Mouse (Mus musculus) frontal cortex, postnatal 36 days (tissue): ENCODE measurements at regions not wholly inside any gene's neighbourhood (a gene's known extent, or its start where the extent isn't known, plus 50 kb on each side); places are given as distances from the start of the nearest gene placed in this dataset.

Experiments
- DNase-seq, 2 experiments: peaks; one replicate each; pipeline ENCODE4 v3.0.0; 2022; ENCODE audit warnings: low spot score in 2 of 2

GRCm38 (mm10) chr4:33594997-33595657 is 285.0 kb downstream of the Rngtt start:
- DNase-seq, result no peak

- DNase-seq, result no peak
Observed at GRCm38 (mm10) chr4:33595763-33596162, 285.7 kb downstream of the Rngtt start.

- DNase-seq, result no peak
Observed at GRCm38 (mm10) chr4:33599966-33600365, 289.9 kb downstream of the Rngtt start.

GRCm38 (mm10) chr4:33600805-33601204 is 290.7 kb downstream of the Rngtt start:
- no peak for DNase-seq

GRCm38 (mm10) chr4:33604636-33605035 is 294.5 kb downstream of the Rngtt start:
- DNase-seq, result no peak

GRCm38 (mm10) chr4:33639821-33640575 is 284.4 kb upstream of the Cnr1 start:
- DNase-seq, result no peak

GRCm38 (mm10) chr4:33640576-33641255 is 283.7 kb upstream of the Cnr1 start:
- no peak for DNase-seq

- no peak for DNase-seq
Observed at GRCm38 (mm10) chr4:33641883-33642282, 282.5 kb upstream of the Cnr1 start.

GRCm38 (mm10) chr4:33642526-33642925 is 281.9 kb upstream of the Cnr1 start:
- DNase-seq, result no peak

- no peak for DNase-seq
Observed at GRCm38 (mm10) chr4:33645217-33645616, 279.2 kb upstream of the Cnr1 start.

GRCm38 (mm10) chr4:33651292-33651691 is 273.1 kb upstream of the Cnr1 start:
- no peak for DNase-seq

- DNase-seq, result no peak
Observed at GRCm38 (mm10) chr4:33659766-33660165, 264.6 kb upstream of the Cnr1 start.

- DNase-seq, result no peak
Observed at GRCm38 (mm10) chr4:33660553-33660952, 263.8 kb upstream of the Cnr1 start.

- no peak for DNase-seq
Observed at GRCm38 (mm10) chr4:33661862-33662261, 262.5 kb upstream of the Cnr1 start.

- no peak for DNase-seq
Observed at GRCm38 (mm10) chr4:33662965-33663364, 261.4 kb upstream of the Cnr1 start.

- DNase-seq, result no peak
Observed at GRCm38 (mm10) chr4:33663616-33664473, 260.5 kb upstream of the Cnr1 start.

- DNase-seq, result no peak
Observed at GRCm38 (mm10) chr4:33664474-33664822, 259.9 kb upstream of the Cnr1 start.

- DNase-seq, result peak; percentile 25 to 26
Observed at GRCm38 (mm10) chr4:33665250-33665873, 259.0 kb upstream of the Cnr1 start.

GRCm38 (mm10) chr4:33668431-33668830 is 256.0 kb upstream of the Cnr1 start:
- DNase-seq, result no peak

- DNase-seq, result no peak
Observed at GRCm38 (mm10) chr4:33675044-33675443, 249.3 kb upstream of the Cnr1 start.

- DNase-seq, result no peak
Observed at GRCm38 (mm10) chr4:33679351-33679750, 245.0 kb upstream of the Cnr1 start.
